Mouse (Mus musculus): Measurements from ENCODE around the gene Tm9sf1. TPM values are rescaled to one million over a fixed set of nuclear protein-coding genes. Genes with fewer than 3 reads are reported as not detected.
A peak's percentile ranks its signal among the peaks of the same experiment; 100 is the strongest.

The Tm9sf1 gene
- total RNA-seq, 2 experiments from 2014 or later: 29.2 to 33.2 TPM

GRCm38 (mm10) chr14:55634874-55635522 lies 8.6 kb downstream of the Tm9sf1 start:
- peak; percentile 56 for DNase-seq

GRCm38 (mm10) chr14:55629312-55629711 lies 14.3 kb downstream of the Tm9sf1 start:
- peak; percentile 58 for DNase-seq

DNA sequence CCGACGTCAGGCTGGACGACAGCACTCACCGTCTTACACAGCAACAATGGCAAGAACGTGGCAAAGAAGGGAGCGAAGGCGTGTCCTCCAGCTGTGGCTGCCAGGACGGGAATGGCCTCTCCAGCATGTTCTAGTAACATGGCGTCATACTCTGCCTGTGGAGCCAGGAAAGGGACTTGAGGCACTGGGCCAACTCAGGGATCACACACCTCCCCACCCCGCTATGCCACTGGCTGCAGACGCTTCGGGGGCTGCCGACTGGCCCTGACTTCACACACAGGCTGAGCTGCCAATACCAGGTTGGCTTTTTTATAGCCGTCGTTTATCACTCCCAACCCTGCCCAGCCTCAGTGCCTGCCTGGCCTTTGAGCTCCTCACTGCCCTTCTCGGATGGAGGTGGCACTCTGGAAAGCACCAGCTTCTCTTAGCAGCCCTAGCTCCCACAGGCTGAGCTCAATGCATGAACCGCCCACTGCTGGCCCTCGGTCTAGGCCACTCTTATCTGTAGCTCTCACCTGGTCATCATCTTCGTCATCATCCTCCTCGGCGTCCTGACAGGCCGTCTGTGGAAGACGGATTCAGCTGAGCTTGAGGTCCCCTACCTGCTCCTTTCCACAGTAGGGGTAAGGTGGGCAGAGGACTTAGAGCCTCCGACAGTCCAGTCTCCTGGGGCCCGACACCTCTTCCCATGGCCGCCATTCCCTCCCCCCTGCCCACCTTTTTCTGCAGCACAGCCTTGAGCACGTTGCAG lies 15.4 kb downstream of the Tm9sf1 start:
- DNase-seq: no peak

GRCm38 (mm10) chr14:55618486-55619195 lies 25.0 kb downstream of the Tm9sf1 start:
- DNase-seq: no peak

GRCm38 (mm10) chr14:55617822-55618221 lies 25.8 kb downstream of the Tm9sf1 start, which contains the start of gene Rec8:
Rec8 (plus strand) TSS chr14:55618037.
- no peak for DNase-seq

DNA sequence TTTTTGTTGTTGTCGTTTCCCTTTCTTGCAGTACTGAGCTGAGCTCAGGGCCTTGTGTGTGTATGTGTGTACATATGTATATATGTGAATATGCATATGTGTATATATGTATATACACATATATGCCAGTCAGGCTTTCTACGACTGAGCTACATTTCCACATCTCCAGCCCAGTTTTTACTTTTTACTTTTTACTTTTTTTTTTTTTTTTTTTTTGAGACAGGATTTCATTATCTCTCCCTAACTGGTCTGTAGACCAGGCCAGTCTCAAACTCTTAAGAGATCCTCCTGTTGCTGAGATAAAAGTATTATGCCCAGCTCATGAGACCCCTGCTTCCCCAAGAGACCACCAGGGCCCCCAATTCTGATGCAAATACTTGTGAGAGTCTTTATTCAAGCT lies 26.8 kb downstream of the Tm9sf1 start:
- no peak for DNase-seq

DNA sequence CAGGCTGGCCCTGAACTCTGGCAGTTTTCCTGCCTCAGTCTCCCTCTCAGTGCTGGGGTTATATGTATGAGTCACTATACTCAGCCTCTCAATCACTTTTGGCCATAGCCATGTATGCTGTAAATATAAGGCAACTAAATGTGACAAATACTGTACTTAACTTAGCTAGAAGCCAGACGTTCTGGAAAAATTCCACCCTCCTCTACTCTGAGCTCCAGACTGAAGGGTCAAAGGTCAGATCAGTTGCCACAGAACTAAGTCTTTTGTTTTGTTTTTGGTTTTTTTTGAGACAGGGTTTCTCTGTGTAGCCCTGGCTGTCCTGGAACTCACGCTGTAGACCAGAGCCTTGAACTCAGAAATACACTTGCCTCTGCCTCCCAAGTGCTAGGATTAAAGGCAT lies 27.7 kb downstream of the Tm9sf1 start:
- no peak for DNase-seq

DNA sequence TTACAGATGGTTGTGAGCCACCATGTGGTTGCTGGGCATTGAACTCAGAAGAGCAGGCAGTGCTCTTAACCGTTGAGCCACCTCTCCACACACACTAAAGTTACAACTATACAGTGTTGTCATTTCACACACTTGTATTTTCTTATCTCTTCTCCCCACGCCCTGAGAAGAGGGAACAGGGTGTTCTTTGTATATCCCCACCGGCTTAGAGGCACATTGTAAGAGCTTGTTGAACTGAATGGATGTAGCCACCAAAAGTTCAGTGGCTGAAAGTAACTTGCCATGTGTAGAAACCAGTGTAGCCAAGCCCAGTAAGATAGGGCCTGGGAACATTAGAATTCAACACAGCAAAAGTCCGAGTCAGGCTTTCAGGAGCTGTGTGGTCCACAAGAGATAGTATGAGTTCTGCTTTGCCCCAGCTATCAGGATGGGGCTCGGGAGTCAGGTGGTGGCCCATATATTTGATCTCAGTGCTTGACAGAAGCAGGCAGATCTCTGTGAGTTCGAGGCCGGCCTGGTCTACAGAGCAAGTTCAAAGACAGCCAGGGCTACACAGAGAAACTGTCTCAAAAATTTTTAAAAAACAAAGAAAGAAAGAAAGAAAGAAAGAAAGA lies 28.9 kb downstream of the Tm9sf1 start:
- DNase-seq: no peak

- DNase-seq: no peak
These were observed 30.3 kb downstream of the Tm9sf1 start for GRCm38 (mm10) chr14:55613346-55613745.

DNA sequence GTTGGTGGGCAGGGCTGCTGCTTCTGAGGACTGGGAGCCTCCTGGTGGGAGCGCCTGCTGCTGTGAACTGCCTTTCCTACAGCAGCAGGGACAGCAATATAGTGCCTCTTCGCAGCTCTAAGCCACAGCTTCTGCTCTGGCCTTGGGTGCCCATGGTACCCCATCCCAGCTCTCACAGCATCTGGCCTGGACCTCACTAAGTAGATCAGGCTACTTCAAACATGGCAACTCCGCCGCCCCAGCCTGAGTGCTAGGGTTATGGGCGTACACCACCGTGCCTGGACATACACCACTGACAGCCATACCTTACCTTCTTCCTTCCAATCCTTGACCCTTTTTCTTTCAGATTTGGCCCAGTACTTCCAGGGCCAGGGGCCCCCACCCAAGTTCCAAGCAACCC lies 35.3 kb downstream of the Tm9sf1 start:
- no peak for DNase-seq

- no peak for DNase-seq
These were observed 37.7 kb downstream of the Tm9sf1 start for GRCm38 (mm10) chr14:55605743-55606459.

DNA sequence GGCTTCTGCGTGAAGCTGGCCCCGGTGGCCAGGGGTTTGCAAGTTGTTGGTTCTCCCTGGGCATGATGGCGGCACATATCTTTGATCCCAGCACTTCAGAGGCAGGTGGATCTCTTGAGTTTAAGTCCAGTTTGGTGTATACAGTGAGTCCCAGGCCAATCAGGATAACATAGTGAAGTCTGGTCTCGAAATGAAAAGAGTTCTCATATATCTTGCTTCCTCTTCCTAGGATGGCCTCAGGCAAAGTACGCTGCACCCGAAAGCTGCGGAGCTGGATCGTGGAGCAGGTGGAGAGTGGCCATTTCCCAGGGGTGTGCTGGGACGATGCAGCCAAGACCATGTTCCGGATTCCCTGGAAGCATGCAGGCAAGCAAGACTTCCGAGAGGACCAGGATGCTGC lies 38.8 kb downstream of the Tm9sf1 start:
- DNase-seq: no peak

DNA sequence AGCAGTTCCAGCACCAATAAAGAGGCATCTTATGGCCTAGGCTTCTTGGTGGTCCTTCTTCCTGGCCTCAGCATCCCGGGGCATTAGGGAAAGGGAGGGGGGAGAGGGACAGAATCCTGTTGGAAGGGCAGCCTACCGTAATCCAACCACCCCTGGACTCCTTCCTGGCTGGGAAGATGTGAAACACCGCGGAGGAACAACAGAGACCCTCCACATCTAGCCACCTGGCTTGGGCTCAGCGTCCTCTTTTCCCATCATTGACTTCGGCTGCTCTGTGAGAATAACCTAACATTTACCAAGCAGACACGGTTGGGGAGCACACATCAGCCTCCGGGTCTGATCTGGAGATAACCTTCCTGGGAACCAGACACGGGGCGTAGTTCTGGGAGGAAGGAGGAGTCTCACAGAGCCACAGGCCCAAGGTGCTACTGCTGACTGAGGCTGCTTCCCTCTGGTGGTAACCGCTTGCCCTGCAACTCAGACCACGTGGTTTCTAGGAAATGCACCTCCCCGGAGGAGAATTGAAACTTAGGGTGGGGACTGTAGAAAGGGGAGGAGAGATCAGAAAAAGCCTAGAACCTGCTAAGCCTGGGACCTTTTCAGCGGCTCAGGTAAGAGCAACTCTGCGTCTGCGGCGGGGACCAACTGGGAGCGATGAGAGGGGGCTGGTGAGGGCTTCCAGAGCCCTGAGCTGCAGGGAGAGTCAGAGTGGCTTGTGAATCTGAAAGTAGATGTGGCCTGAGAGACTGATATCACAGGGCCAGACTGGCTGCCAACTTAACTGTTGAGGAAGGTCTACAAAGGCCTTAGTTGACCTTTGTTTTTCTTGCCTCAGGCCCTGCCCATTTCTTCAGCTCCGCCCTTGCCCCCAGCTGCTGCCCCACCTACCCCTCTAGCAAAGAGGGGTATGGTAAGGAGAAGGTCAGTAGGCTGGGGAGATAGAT lies 39.7 kb downstream of the Tm9sf1 start:
- DNase-seq: peak; percentile 82

GRCm38 (mm10) chr14:55603271-55603632 lies 40.4 kb downstream of the Tm9sf1 start, which contains the start of gene Irf9:
Irf9 (plus strand) TSS chr14:55603571.
- no peak for DNase-seq

- DNase-seq: no peak
These were observed 44.9 kb downstream of the Tm9sf1 start for GRCm38 (mm10) chr14:55598521-55599390.

- no peak for DNase-seq
These were observed 47.4 kb downstream of the Tm9sf1 start for GRCm38 (mm10) chr14:55596036-55596690.

GRCm38 (mm10) chr14:55592226-55592625 lies 51.4 kb downstream of the Tm9sf1 start:
- no peak for DNase-seq

- peak; percentile 88 for DNase-seq
These were observed 52.2 kb downstream of the Tm9sf1 start, which contains the start of gene Rnf31 for GRCm38 (mm10) chr14:55591331-55591891. Rnf31 (plus strand) TSS chr14:55591708.
